Mouse (Mus musculus): ENCODE results near the gene Cd59b.

GRCm38 (mm10) chr2:104032056-104032455, 37.6 kb upstream of the Cd59b start:
- TF ChIP-seq GATA1 (IDR thresholded peaks at IDR 0.05; ENCODE audit: low read length) (no peak), TAL1 (IDR thresholded peaks at IDR 0.05; ENCODE audit: low read length) (no peak)

Measured in erythroblast, embryonic 14.5 days (primary cell).